Mouse (Mus musculus): ENCODE measurements around the gene Pfkfb4. TPM values are rescaled to one million over a fixed set of nuclear protein-coding genes. Genes with fewer than 3 reads are reported as not detected.
A peak's percentile ranks its signal among the peaks of the same experiment; 100 is the strongest.

Pfkfb4 gene
- 10 to 100 TPM in 1 of 2 experiments, 1 to 10 TPM in 1; 7.6 to 13.7 TPM for total RNA-seq (2021)
- long read RNA-seq, experiment 1, transcript Pfkfb4-203 (14 exons, 3,488 nt), result major isoform, 12 of 21 reads
- long read RNA-seq, experiment 1, partial matches to known transcripts, result 2 of 21 reads
- long read RNA-seq, experiment 1, other reads (novel, unspliced or antisense), result 5 of 21 reads
- long read RNA-seq, experiment 2, transcript Pfkfb4-203 (14 exons, 3,488 nt), result major isoform, 13 of 20 reads
- long read RNA-seq, experiment 2, partial matches to known transcripts, result 0 of 20 reads
- long read RNA-seq, experiment 2, other reads (novel, unspliced or antisense), result 6 of 20 reads

DNA sequence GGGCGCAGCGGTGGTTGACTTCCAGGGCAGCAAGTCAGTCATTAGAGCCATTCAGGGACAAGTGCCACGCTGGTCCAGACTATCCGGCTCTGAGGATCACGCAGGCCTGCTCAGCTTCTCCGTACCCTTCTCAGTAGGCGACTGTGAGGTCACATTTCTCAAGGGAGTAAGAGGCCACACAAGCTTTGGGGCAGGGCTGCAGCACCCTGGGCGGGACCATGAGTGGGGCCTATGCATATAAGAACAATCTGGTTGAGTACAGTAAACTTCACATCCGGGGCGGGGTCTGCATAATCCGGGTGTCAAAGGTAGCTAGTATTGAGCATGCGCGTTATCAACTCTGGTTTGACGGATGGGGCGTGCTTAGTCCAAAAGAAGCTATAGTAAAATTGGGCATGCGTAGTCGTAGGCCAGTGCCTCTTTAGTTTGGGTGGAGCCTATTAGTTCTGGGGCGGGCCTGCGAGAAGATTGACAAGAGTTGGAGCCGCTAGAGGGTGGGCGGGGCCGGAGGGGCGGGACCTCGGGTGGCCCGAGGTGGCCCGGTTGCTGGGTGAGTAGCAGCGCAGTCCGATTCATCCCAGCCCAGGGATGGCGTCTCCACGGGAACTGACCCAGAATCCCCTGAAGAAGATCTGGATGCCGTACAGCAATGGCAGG, at the start of gene Pfkfb4:
Gene Pfkfb4 (plus strand): TSS at position 351 of the 657 bp plus-strand sequence.
- peak; percentile 82 to 83 for DNase-seq (ENCODE audit: low spot score in 2 of 2)

DNA sequence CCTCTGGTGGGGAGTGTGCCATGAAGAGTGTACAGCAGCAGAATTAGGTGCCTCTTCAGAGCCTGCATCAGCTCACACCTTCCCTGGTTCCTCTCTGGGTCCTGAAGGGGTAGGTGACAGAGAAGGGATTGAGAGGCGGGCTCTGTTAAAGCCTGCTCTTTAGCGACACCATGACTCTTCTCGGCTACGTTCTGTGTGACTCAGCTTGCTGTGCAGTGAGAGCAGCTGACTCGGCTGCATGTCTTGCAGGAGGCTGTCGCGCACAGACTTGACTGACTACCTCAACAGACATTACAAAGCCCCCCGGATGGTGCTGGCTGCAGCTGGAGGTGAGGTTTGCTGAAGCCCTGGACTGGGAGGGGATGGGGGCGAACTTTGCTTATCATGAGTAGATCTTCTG, 46.5 kb upstream of the Pfkfb4 start:
- DNase-seq (ENCODE audit: low spot score in 2 of 2), result no peak

DNA sequence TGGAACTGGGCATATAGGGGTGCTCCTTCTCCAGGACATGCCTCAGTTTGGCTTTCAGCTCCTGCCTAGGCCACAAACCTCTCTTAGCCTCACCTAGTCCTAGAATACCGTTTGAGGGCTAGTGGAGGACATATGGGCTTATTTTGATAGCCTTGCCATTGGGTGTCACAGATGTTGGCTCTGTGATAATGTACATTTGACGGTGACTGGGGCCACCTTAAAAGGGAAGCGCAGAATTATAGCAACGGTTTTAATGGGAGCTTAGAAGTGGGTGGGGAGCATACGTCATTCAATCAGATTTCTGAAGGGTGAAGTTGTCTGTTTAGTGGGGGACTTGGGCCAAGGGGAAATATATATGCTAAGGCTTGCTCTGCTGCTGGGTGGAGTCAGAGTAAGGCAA, 46.0 kb upstream of the Pfkfb4 start:
- DNase-seq (ENCODE audit: low spot score in 2 of 2), result no peak

DNA sequence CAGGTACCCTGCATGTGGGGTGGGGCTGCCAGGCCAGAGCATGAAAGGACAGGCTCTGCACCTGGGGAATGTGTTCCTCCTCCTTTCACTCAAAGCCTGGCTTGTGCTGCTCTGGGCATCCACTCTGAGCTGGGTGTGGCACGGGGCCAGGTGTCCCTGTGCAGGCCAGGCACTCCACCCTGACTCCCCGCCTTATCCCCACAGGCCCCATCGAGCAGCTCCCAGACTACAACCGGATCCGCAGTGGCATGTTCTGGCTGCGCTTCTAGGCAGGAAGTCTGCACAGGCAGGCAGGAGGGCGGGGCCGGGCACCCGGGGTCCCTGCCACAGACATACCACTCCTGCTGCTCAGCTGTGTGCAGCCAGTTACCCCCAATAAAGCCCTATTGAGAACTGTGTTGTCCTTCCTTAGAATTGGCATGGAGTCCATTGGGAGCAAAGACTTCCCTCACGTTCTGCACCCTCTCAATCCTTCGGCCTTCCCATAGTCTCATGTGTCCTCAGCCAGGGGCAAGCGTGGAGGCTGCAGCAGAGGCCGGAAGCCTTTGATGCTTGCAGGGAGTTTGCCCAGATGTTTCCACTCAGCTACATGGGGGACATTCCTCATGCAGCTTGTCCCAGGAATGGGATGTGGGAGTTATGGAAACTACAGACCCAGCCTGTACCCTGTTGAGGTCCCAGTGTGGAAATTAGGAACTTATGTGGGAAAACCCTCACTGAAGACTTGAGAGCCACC, 42.2 kb upstream of the Pfkfb4 start:
- DNase-seq (ENCODE audit: low spot score in 2 of 2), result no peak

DNA sequence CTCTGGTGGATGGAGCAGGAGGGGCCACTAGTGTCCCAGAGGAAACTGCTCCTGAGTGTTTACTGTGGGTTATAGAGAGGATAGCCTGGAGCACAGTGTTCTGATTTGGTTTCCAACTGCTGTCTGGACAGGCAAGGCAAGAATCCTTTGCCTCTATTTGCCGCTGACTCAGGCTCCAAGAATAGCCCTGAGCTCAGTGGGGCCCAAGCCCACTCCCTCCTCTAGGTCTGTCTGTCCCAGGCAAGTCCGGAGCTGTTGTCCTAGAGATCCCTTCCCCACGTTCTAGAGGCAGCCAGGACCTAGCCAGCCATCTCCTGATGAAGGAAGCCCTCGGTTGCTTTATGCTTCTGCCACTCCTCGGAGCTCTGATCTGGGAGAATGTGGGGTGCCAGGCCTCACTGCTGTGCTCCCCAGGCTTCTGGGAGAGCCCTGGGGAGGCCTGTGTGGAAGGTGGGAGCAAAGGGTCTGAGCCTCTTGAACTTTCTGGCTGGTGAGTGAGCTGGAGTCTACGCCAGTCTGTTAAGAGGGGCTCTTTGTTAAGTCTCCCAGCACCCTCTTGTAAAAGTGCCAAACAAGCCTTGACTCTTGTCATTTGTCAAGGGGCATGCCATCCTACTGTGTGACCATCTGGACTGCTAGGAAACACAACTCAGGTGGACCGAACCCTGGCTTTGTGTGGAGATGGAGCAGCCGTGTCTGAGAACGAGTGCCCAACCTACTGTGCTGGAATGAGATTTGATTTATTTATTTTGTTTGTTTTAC, 41.4 kb upstream of the Pfkfb4 start:
- DNase-seq (ENCODE audit: low spot score in 2 of 2), result no peak

DNA sequence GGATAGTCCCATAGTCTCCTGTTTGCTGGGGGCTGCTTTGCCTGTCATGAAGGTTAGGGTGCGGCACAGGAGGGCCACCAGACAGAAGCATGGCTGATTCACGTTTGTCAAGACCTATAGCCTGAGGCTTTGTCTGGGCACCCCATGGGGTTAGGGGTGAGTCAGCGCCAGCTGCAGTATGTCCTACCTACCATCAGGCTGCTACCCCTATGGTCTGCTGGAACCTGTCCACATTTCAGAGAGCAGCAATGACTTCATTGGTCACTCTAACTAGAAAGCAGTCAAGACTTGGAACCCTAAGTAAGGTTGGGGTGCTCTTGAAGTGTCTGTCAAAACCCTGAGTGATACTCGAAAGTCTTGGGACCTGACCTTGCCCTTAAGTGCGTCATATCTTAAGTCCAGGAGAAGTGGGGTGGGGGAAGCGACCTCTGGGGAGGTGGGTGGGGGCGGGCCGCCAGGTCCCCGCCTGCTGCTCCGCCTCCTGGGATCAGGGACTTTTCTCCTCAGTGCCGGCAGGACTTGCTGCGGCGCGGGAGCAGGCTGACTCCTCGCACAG, 38.4 kb upstream of the Pfkfb4 start, which contains the start of gene Col7a1:
Gene Col7a1 (plus strand): TSS at position 506 of the 556 bp plus-strand sequence.
- no peak for DNase-seq (ENCODE audit: low spot score in 2 of 2)

DNA sequence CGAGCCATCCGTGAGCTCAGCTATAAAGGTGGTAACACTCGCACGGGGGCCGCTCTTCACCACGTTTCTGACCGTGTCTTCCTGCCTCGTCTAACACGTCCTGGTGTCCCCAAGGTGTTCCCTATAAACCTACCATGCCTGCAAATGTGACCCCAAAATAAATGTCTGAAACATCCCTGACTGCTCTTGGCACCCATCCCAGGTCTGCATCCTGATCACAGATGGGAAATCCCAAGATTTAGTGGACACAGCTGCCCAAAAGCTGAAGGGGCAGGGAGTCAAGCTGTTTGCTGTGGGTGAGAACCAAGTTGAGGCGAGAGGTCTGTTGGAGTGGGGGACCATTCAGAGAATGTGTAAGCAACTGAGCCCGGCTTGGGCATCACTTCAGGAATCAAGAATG, 36.3 kb upstream of the Pfkfb4 start:
- no peak for DNase-seq (ENCODE audit: low spot score in 2 of 2)

DNA sequence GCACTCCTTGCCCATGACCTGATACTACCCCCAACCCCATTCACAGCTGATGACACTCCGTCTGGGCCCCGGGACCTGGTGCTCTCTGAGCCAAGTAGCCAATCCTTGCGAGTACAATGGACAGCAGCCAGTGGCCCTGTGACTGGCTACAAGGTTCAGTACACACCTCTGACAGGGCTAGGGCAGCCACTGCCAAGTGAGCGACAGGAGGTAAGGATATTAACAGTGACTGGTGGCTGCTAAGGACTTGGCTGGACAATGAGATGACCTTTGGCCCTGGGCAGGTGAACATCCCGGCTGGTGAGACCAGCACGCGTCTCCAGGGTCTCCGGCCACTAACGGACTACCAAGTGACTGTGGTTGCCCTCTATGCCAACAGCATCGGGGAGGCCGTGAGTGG, 35.7 kb upstream of the Pfkfb4 start:
- DNase-seq (ENCODE audit: low spot score in 2 of 2), result no peak

DNA sequence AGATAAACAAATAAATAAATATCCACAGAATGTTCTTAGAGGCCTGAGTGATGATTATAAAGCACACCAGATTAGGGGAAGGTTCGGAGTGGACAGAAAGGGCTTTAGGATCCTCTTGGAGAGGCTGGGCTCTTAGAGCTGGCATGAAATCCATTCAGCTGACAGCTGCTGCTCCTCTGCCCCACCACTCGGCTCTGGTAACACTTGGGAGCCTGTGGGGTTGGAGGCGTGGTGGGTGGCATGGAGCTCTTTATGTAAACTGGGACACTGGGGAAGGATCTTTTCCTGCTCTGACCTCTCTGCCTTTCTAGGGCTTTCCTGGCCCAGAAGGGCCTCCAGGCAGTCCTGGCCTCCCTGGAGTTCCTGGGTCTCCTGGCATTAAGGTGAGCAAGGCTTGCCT, 28.0 kb upstream of the Pfkfb4 start:
- DNase-seq (ENCODE audit: low spot score in 2 of 2), result no peak

DNA sequence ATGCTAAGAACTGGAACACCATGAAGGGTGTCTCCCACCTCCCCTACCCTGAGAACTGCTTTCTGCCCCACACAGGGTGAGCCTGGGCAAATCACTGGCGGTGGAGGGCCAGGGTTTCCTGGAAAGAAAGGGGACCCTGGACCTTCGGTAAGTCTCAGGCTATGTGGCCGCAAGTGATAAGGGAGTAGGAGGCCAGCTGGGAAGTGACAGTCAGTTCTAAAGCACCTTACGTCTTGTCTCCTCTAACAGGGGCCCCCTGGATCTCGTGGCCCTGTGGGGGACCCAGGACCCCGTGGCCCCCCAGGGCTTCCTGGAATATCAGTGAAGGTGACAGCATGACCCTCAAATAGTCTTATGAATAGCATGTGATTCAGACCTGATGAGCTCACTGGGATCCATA, 27.2 kb upstream of the Pfkfb4 start:
- DNase-seq (ENCODE audit: low spot score in 2 of 2), result no peak

DNA sequence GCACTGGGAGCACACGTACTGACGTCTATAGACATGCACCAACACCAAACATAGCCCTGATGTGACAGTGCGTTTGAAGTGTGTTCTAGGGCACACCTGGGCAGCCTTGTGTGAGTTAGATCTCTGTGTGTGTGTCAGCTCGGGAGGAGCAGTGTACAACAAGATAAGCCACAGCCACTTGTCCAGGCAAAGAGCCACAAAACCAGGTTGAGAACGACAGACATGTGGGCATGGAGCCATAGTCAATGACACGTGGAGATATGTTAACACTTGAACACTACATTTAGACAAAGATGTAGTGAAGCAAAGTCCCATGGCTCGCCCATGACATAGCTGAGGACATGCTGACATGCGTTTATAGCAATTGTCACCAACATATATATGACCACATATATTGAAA, 21.0 kb upstream of the Pfkfb4 start:
- no peak for DNase-seq (ENCODE audit: low spot score in 2 of 2)

- DNase-seq (ENCODE audit: low spot score in 2 of 2), result no peak
Measured at GRCm38 (mm10) chr9:108976483-108976882, 15.1 kb upstream of the Pfkfb4 start.

DNA sequence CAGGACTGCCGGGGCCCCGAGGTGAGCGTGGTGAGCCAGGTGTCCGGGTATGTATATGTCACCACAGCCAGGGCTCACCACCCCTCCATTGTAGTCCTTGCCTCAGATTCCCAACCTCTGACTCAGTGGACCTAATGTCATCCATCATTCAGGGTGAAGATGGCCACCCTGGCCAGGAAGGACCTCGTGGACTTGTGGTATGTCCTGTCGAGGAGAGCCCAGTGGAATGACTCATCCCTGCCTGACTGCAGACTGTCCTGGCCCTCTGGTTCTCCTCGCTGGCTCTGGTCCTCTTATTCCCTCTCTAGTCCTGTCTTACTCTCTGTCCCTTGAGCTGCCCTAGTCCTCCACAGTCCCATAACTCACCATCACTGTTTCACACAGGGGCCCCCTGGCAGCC, 13.6 kb upstream of the Pfkfb4 start:
- no peak for DNase-seq (ENCODE audit: low spot score in 2 of 2)

GRCm38 (mm10) chr9:108982498-108982897, 9.1 kb upstream of the Pfkfb4 start:
- peak in 1 of 2 experiments; percentile 36 for DNase-seq (ENCODE audit: low spot score in 2 of 2)

DNA sequence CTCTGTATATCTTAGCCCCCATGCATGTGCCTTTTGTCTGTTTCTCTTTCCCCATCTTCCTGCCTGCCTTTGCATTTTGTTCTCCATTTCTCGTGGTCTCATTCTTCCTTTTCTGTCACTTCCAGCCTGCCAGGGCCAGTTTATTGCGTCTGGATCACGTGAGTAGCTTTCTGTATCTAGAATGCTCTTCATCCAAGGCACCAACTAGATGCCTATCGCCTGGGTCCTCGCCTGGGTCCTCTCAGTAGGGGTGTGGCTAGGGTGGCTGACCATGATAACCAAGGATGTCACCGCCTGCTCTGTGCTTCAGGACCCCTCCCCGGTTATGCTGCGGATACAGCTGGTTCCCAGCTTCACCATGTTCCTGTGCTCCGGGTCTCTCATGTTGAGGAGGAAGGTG, 8.4 kb upstream of the Pfkfb4 start:
- DNase-seq (ENCODE audit: low spot score in 2 of 2), result no peak

- DNase-seq (ENCODE audit: low spot score in 2 of 2), result no peak
Measured at GRCm38 (mm10) chr9:108985710-108986109, 5.9 kb upstream of the Pfkfb4 start, which contains the start of gene Ucn2. Gene Ucn2 (plus strand): TSS chr9:108986010.

DNA sequence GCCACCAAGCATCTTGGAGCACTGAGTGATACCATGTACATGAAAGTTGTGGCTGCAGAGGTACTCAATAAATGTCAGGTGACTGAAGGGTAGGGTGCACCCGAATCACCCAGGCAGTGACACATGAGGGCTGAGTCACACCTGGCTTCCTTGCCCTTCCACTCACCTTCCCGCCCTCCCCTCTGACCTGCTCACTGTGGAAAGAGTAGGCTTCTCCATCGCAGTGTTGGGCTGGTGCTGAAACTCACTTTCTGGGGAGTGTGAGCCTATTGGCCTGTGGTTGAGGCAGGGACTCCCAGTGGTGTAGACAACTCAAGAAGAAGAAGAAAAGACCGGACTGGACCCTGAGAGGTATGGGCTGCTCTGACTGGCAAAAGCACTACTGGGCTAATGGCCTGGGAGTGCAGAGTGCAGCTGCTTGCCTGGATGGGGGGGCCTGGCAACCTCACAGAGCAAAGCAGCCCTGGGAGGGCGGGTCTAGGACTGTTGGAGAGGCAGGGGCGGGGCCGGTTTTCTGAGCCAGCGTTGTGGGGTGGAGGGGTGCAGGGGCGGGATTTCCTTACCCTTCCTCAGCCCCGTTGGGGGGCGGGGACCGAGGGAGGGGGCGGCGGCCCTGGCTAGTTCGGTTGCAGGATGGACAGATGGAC, 3.8 kb upstream of the Pfkfb4 start:
- peak in 1 of 2 experiments; percentile 44 for DNase-seq (ENCODE audit: low spot score in 2 of 2)

DNA sequence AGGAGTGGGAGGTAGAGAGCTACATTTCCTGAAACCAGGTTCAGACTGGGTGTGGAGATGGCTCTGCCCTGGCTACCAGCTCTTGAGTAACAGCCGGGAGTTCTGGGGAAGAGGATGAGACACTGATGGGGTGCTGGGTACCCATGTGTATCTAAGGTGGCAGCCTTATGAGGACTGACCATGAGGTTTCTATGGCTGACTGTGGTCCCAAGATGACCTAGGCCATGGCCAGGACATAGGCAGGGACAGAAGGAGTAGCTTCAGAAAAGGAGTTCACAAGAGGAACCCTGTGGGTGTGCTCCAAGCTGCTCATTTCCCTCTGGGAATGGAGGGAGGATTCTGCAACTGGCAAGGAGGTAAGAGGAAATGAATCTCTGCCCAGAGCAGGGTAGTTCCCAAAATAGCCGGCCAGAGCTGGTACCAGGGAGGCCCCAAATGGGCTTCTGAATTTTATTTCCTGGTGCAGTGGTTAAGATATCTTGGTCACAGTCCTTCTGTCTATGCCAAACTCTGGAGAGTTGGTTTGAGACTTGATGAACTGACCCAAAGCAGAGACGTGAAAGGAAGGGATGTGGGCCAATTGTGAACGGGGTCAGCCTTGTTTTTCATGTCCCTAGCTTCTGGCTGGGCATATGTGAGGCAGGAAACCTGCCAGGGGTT, 1.6 kb upstream of the Pfkfb4 start:
- no peak for DNase-seq (ENCODE audit: low spot score in 2 of 2)

DNA sequence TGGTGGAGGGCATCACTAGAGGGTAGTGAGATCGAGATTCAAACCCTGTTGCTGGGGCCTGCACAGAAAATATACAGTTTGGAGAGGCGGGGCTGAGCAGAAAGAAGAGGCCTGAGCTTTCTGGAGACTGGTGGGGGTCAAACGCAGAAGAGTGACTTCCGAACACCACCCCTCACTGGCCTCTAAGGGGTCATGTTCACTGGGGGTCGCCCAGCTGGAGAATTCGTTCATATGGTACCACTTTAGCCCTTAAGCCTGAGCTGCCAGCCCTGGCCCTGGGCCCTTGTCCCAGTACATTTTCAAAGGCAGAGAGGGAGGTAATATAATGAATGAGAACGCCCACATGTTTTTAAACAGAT, 1.1 kb upstream of the Pfkfb4 start:
- DNase-seq (ENCODE audit: low spot score in 2 of 2), result no peak

- no peak for DNase-seq (ENCODE audit: low spot score in 2 of 2)
Measured at GRCm38 (mm10) chr9:108992085-108992469, 499 bp downstream of the Pfkfb4 start.

Data from adrenal gland, adult 18-20 months (tissue).